ENCODE assay signal across 28 mouse cellular contexts in the genomic region with DNA sequence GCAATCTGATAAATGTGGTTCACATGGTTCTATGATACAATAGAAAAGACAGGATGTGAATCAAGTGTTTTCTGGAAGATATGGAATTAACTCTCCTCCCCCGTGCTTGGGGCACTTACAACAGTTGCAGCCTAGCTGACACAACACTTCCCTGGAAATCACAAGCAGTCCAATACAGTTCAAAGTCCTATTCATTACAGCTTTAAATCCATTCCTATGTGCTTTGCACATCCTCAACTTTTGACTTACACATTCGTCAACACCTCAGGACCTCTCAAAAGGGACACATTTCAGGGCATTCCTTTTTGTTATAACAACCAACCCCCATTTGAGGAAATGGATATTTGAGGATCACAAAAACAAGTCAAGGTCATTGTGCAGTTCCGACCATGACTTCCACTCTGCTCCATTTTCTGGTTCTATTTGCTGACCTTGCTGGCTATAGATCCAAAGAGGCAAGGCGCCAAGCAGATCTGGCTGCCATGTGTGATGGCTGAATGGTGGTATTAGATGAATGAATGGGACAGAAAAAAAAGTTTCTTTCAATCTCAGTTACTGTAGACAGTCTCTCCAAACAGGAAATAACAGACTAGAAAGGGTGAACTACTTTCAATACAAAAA.
DNase-seq lines count a peak whose midpoint lies in the region; ATAC-seq and TF ChIP-seq lines count a peak whose summit lies in the region.
"Had no signal": no experiment of that assay in that cellular context is flagged by ENCODE, and none has a peak within 500 bp of the region (broad histone marks: within the 10 kb centered on the region; RNA-seq: fewer than 3 reads in every experiment).

No protein-coding gene starts in this region.

- no peak for ATAC-seq in heart, embryonic 12.5 days (ENCODE audit: insufficient number of reproducible peaks, low FRiP score)
- ATAC-seq in liver, embryonic 15.5 days (ENCODE audit: insufficient read depth) = 0 out of 2 replicates have a peak, but pooled peaks have one; percentile 22
- ATAC-seq in liver, embryonic 11.5 days (replicated peaks; ENCODE audit: low FRiP score) = no peak
- peak; percentile 57; the same call in 1 of the 2 replicates for ATAC-seq in lung, embryonic 15.5 days (ENCODE audit: borderline replicate concordance, extremely low read depth, low FRiP score, low TSS enrichment)
- ATAC-seq in lung, postnatal 0 days = no peak
- ATAC-seq: forebrain, embryonic 13.5 days; forebrain, embryonic 16.5 days; Patski had no signal

- H3K9me3 ChIP-seq in heart, embryonic 12.5 days (replicated peaks) = no peaks in the 10 kb centered on the region
- H3K9me3 ChIP-seq in liver, embryonic 15.5 days (replicated peaks) = no peaks in the 10 kb centered on the region
- H3K9me3 ChIP-seq in liver, embryonic 11.5 days (ENCODE audit: control insufficient read depth, low read length) = no peaks in the 10 kb centered on the region
- no peaks in the 10 kb centered on the region for H3K9me3 ChIP-seq in lung, embryonic 15.5 days
- no peaks in the 10 kb centered on the region for H3K9me3 ChIP-seq in lung, postnatal 0 days (ENCODE audit: low read length)
- H3K9me3 ChIP-seq: forebrain, embryonic 10.5 days; forebrain, embryonic 13.5 days; G1E; heart, embryonic 15.5 days; hindbrain, embryonic 10.5 days; hindbrain, embryonic 13.5 days had no signal

- no peaks in the 10 kb centered on the region for H3K27me3 ChIP-seq in heart, embryonic 12.5 days (replicated peaks)
- H3K27me3 ChIP-seq in liver, embryonic 15.5 days = no peaks in the 10 kb centered on the region
- no peaks in the 10 kb centered on the region for H3K27me3 ChIP-seq in liver, embryonic 11.5 days (replicated peaks; ENCODE audit: control insufficient read depth, insufficient read depth, low read length)
- H3K27me3 ChIP-seq in lung, embryonic 15.5 days = no peaks in the 10 kb centered on the region
- H3K27me3 ChIP-seq in lung, postnatal 0 days (replicated peaks; ENCODE audit: insufficient read depth, low read length) = no peaks in the 10 kb centered on the region
- H3K27me3 ChIP-seq: CH12.LX; forebrain, embryonic 13.5 days; heart, embryonic 15.5 days; hindbrain, embryonic 13.5 days had no signal

- no peak overlapping the region for H3K9ac ChIP-seq in heart, embryonic 12.5 days
- no peak overlapping the region for H3K9ac ChIP-seq in liver, embryonic 15.5 days
- no peak overlapping the region for H3K9ac ChIP-seq in liver, embryonic 11.5 days (ENCODE audit: low read depth, low read length)
- no peak overlapping the region for H3K9ac ChIP-seq in lung, embryonic 15.5 days
- H3K9ac ChIP-seq in lung, postnatal 0 days (replicated peaks; ENCODE audit: low read depth) = no peak overlapping the region
- H3K9ac ChIP-seq: forebrain, embryonic 13.5 days; heart, embryonic 15.5 days; hindbrain, embryonic 13.5 days had no signal

- 0 out of 2 replicates have a peak, but pooled peaks cover 3% of the 10 kb centered on the region for H3K4me1 ChIP-seq in heart, embryonic 12.5 days (replicated peaks)
- H3K4me1 ChIP-seq in liver, embryonic 15.5 days (replicated peaks) = no peaks in the 10 kb centered on the region
- no peaks in the 10 kb centered on the region for H3K4me1 ChIP-seq in liver, embryonic 11.5 days (replicated peaks; ENCODE audit: control insufficient read depth, insufficient read depth, low read length)
- H3K4me1 ChIP-seq in lung, embryonic 15.5 days = no peaks in the 10 kb centered on the region
- H3K4me1 ChIP-seq in lung, postnatal 0 days (ENCODE audit: insufficient read depth, low read depth, low read length) = no peaks in the 10 kb centered on the region
- H3K4me1 ChIP-seq: forebrain, embryonic 10.5 days; forebrain, embryonic 13.5 days; heart, embryonic 15.5 days; hindbrain, embryonic 10.5 days; hindbrain, embryonic 13.5 days had no signal

- H3K4me3 ChIP-seq in heart, embryonic 12.5 days = no peak overlapping the region
- H3K4me3 ChIP-seq in liver, embryonic 15.5 days (replicated peaks) = no peak overlapping the region
- H3K4me3 ChIP-seq in liver, embryonic 11.5 days (ENCODE audit: low read depth, low read length) = no peak overlapping the region
- H3K4me3 ChIP-seq in lung, embryonic 15.5 days = no peak overlapping the region
- no peak overlapping the region for H3K4me3 ChIP-seq in lung, postnatal 0 days (ENCODE audit: low read depth, low read length)
- H3K4me3 ChIP-seq: forebrain, embryonic 10.5 days; forebrain, embryonic 13.5 days; heart, embryonic 15.5 days; hindbrain, embryonic 10.5 days; hindbrain, embryonic 13.5 days had no signal

- H3K27ac ChIP-seq in heart, embryonic 12.5 days (ENCODE audit: poor library complexity, severe bottlenecking) = no peak overlapping the region
- no peak overlapping the region for H3K27ac ChIP-seq in liver, embryonic 15.5 days (replicated peaks)
- no peak overlapping the region for H3K27ac ChIP-seq in liver, embryonic 11.5 days (ENCODE audit: low read depth, low read length)
- no peak overlapping the region for H3K27ac ChIP-seq in lung, embryonic 15.5 days
- no peak overlapping the region for H3K27ac ChIP-seq in lung, postnatal 0 days (ENCODE audit: low read length)
- H3K27ac ChIP-seq: forebrain, embryonic 10.5 days; forebrain, embryonic 13.5 days; heart, embryonic 15.5 days; hindbrain, embryonic 10.5 days; hindbrain, embryonic 13.5 days had no signal

- 64% methylated on average over 4 of the region's 4 CpGs for WGBS in heart, embryonic 12.5 days
- WGBS in liver, embryonic 15.5 days (ENCODE audit: insufficient replicate concordance) = 45% methylated on average over 4 of the region's 4 CpGs
- WGBS in liver, embryonic 11.5 days = 64% methylated on average over 4 of the region's 4 CpGs
- WGBS in lung, embryonic 15.5 days = 52% methylated on average over 4 of the region's 4 CpGs
- 50% methylated on average over 4 of the region's 4 CpGs for WGBS in lung, postnatal 0 days

- TF ChIP-seq EP300 in lung, postnatal 0 days (IDR thresholded peaks at IDR 0.05) = no peak

- H3K4me2 ChIP-seq in heart, embryonic 12.5 days = no peak overlapping the region
- no peak overlapping the region for H3K4me2 ChIP-seq in liver, embryonic 15.5 days
- no peak overlapping the region for H3K4me2 ChIP-seq in liver, embryonic 11.5 days
- H3K4me2 ChIP-seq in lung, embryonic 15.5 days = no peak overlapping the region
- H3K4me2 ChIP-seq in lung, postnatal 0 days (replicated peaks; ENCODE audit: low read depth, low read length) = no peak overlapping the region
- H3K4me2 ChIP-seq: forebrain, embryonic 13.5 days; heart, embryonic 11.5 days; heart, embryonic 15.5 days; hindbrain, embryonic 13.5 days had no signal

- DNase-seq in heart, adult 11 months = peak; percentile 74
- no peak for DNase-seq in liver, embryonic 11.5 days (ENCODE audit: low spot score)
- DNase-seq in lung, postnatal 0 days (ENCODE audit: low spot score) = no peak
- DNase-seq in 416B (ENCODE audit: low read depth) = peak; percentile 56
- DNase-seq in layer of hippocampus, adult 18-20 months (ENCODE audit: low spot score in 2 of 2) = no peak
- DNase-seq: adrenal gland, postnatal 10 days; adrenal gland, postnatal 36 days; B cell, adult 2 months; cerebellum, adult 18-20 months; cerebellum, adult 9-10 months; cerebellum, postnatal 14 days; gastrocnemius, postnatal 10 days; gastrocnemius, postnatal 36 days; heart, postnatal 10 days; heart, postnatal 36 days had no signal

- H3K36me3 ChIP-seq in heart, embryonic 12.5 days = no peaks in the 10 kb centered on the region
- no peaks in the 10 kb centered on the region for H3K36me3 ChIP-seq in liver, embryonic 15.5 days (replicated peaks)
- H3K36me3 ChIP-seq in liver, embryonic 11.5 days (ENCODE audit: control insufficient read depth, insufficient read depth, low read length) = no peaks in the 10 kb centered on the region
- H3K36me3 ChIP-seq in lung, embryonic 15.5 days = no peaks in the 10 kb centered on the region
- H3K36me3 ChIP-seq in lung, postnatal 0 days (ENCODE audit: insufficient read depth, low read length) = no peaks in the 10 kb centered on the region
- H3K36me3 ChIP-seq: forebrain, embryonic 10.5 days; G1E; heart, embryonic 15.5 days; hindbrain, embryonic 10.5 days; hindbrain, embryonic 13.5 days had no signal

- TF ChIP-seq CTCF in lung, postnatal 0 days (IDR thresholded peaks at IDR 0.05) = no peak

Comparison
In these comparisons a context has a peak if more than half of its experiments do, and no peak if none do; other contexts are left out.
1. ATAC-seq: peak in liver, embryonic 15.5 days (single experiment) and lung, embryonic 15.5 days (single experiment); none in heart, embryonic 12.5 days (single experiment), liver, embryonic 11.5 days (single experiment) and lung, postnatal 0 days (single experiment).
2. DNase-seq: peak in heart, adult 11 months (single experiment) and 416B (single experiment); none in liver, embryonic 11.5 days (single experiment), lung, postnatal 0 days (single experiment) and layer of hippocampus, adult 18-20 months (0 of 2).